Mouse (Mus musculus) lung, postnatal 0 days (tissue): ENCODE data around the gene Fbf1. TPM values are rescaled to one million over a fixed set of nuclear protein-coding genes. Genes with fewer than 3 reads are reported as not detected.
"Not testable (repeated sequence)": the region's sequence is repeated elsewhere in the genome, so short reads cannot be mapped to it uniquely, and the experiment has no call there.

Experiments used
- ATAC-seq: fragments of 200-750 bp; cut with Nextera tagmentation; 2 replicates; pipeline ENCODE4 v1.8.0; 2017; ENCODE audit warnings: moderate library complexity
- DNase-seq: peaks from one replicate; pipeline ENCODE4 v3.0.0-alpha.2; 2016; ENCODE audit warnings: low spot score
- H3K27ac ChIP-seq: fragments of 300-500 bp; sonication (generic); 2 replicates; pipeline ENCODE4 v1.5.1; 2014; ENCODE audit warnings: antibody characterized with exemption, mild to moderate bottlenecking, low read length, mixed read lengths
- H3K27me3 ChIP-seq: fragments of 300-500 bp; sonication (generic); replicated peaks from 2 replicates; pipeline ENCODE4 v1.6.1; 2014; ENCODE audit warnings: low read length, mixed read lengths; ENCODE audit not compliant: insufficient read depth
- H3K36me3 ChIP-seq: fragments of 300-500 bp; sonication (generic); 2 replicates; pipeline ENCODE4 v1.6.1; 2014; ENCODE audit warnings: low read length, mixed read lengths; ENCODE audit not compliant: insufficient read depth
- H3K4me1 ChIP-seq: fragments of 300-500 bp; sonication (generic); 2 replicates; pipeline ENCODE4 v1.6.1; 2014; ENCODE audit warnings: antibody characterized with exemption, low read depth, low read length, mixed read lengths; ENCODE audit not compliant: insufficient read depth
- H3K4me2 ChIP-seq: fragments of 300-500 bp; sonication (generic); replicated peaks from 2 replicates; pipeline ENCODE4 v1.6.1; 2014; ENCODE audit warnings: low read depth, mild to moderate bottlenecking, low read length, moderate library complexity, mixed read lengths
- H3K4me3 ChIP-seq: fragments of 300-500 bp; sonication (generic); 2 replicates; pipeline ENCODE4 v1.5.1; 2014; ENCODE audit warnings: low read depth, low read length
- H3K9ac ChIP-seq: fragments of 300-500 bp; sonication (generic); replicated peaks from 2 replicates; pipeline ENCODE4 v1.6.1; 2014; ENCODE audit warnings: low read depth, mild to moderate bottlenecking
- H3K9me3 ChIP-seq: fragments of 300-500 bp; sonication (generic); 2 replicates; pipeline ENCODE4 v1.6.1; 2016; ENCODE audit warnings: low read length, mixed read lengths
- CTCF ChIP-seq: IDR thresholded peaks from 2 replicates; pipeline ENCODE4 v1.5.1; 2016; ENCODE audit warnings: antibody characterized with exemption, mild to moderate bottlenecking
- WGBS: fragments of 180-500 bp; shearing (Covaris S2); extraction: QIAGEN DNeasy Blood & Tissue Kit; methylation state at CpG from one replicate; pipeline ENCODE4 v1.1.7; 2014; 5-methylcytosine and 5-hydroxymethylcytosine counted together
- polyA plus RNA-seq: library from polyadenylated mRNA; unstranded; fragments of >200 nt; fragmentation: Nextera tagmentation; extraction: Ambion mirVana; gene quantifications from 2 replicates; pipeline ENCODE4 v1.2.1, GENCODE M21; 2015

Fbf1 gene
- polyA plus RNA-seq, 1 experiment from 2014 or later, result 11.9 TPM

- H3K4me3 ChIP-seq, H3K27me3 ChIP-seq, H3K27ac ChIP-seq, H3K36me3 ChIP-seq, ATAC-seq, H3K9ac ChIP-seq, DNase-seq, H3K9me3 ChIP-seq, H3K4me1 ChIP-seq, H3K4me2 ChIP-seq: not testable (repeated sequence)
- WGBS, result 87% methylated on average over 6 of the region's 6 CpGs
- TF ChIP-seq CTCF, result 0 out of 2 replicates have a peak, but pooled peaks have one; percentile 3
These were observed 75.0 kb downstream of the Fbf1 start for GRCm38 (mm10) chr11:116092959-116093358.

Other genes with a start within 250 kb of the Fbf1 start
- gene Sap30bp, start 234.9 kb downstream of the Fbf1 start, polyA plus RNA-seq, result 21.2 and 22.8 TPM in 2 replicates
- gene Recql5, start 234.7 kb downstream of the Fbf1 start, polyA plus RNA-seq, result 9.2 and 9.9 TPM in 2 replicates
- gene Itgb4, start 193.5 kb downstream of the Fbf1 start, polyA plus RNA-seq, result 3.8 and 4.2 TPM in 2 replicates
- 91.0 and 95.6 TPM in 2 replicates for gene Galk1, start 155.4 kb downstream of the Fbf1 start, polyA plus RNA-seq
- gene H3f3b, start 140.2 kb downstream of the Fbf1 start, polyA plus RNA-seq, result 1,667 and 1,708 TPM in 2 replicates
- gene Unk, start 137.8 kb downstream of the Fbf1 start, polyA plus RNA-seq, result 14.5 and 15.0 TPM in 2 replicates
- 14.9 and 25.3 TPM in 2 replicates for gene Unc13d, start 90.2 kb downstream of the Fbf1 start, polyA plus RNA-seq
- gene Wbp2, start 81.2 kb downstream of the Fbf1 start, polyA plus RNA-seq, result 84.8 and 108 TPM in 2 replicates
- gene Trim47, start 41.0 kb downstream of the Fbf1 start, polyA plus RNA-seq, result 26.3 and 28.8 TPM in 2 replicates
- 3.9 TPM in 2 replicates for gene Trim65, start 37.0 kb downstream of the Fbf1 start, polyA plus RNA-seq
- gene Mrpl38, start 29.3 kb downstream of the Fbf1 start, polyA plus RNA-seq, result 44.1 and 45.9 TPM in 2 replicates
- 74.7 and 79.0 TPM in 2 replicates for gene Ten1, start 30.7 kb upstream of the Fbf1 start, polyA plus RNA-seq
- 31.7 and 33.5 TPM in 2 replicates for gene Acox1, start 30.9 kb upstream of the Fbf1 start, polyA plus RNA-seq
- gene Evpl, start 69.9 kb upstream of the Fbf1 start, polyA plus RNA-seq, result 2.9 and 4.2 TPM in 2 replicates
- gene Srp68, start 106.1 kb upstream of the Fbf1 start, polyA plus RNA-seq, result 43.0 and 47.4 TPM in 2 replicates
- gene Galr2, start 112.8 kb upstream of the Fbf1 start, polyA plus RNA-seq, result 0.11 TPM in 1 of 2 replicates, not detected in the other
- 41.3 and 41.9 TPM in 2 replicates for gene Exoc7, start 139.1 kb upstream of the Fbf1 start, polyA plus RNA-seq
- 39.8 and 44.9 TPM in 2 replicates for gene Foxj1, start 167.2 kb upstream of the Fbf1 start, polyA plus RNA-seq
- gene Rnf157, start 244.9 kb upstream of the Fbf1 start, polyA plus RNA-seq, result 1.4 and 1.8 TPM in 2 replicates